Mouse (Mus musculus) olfactory bulb, adult 2 months (tissue): Measurements from ENCODE around the gene Tle3. TPM values are rescaled to one million over a fixed set of nuclear protein-coding genes. Genes with fewer than 3 reads are reported as not detected.

ENCODE experiments used
- H3K27ac ChIP-seq: fragments of 200-500 bp; 2 replicates; pipeline ENCODE4 v1.5.1; 2012; ENCODE audit warnings: low read depth, low read length; ENCODE audit not compliant: insufficient read depth
- H3K4me1 ChIP-seq: fragments of 200-500 bp; 2 replicates; pipeline ENCODE4 v1.6.1; 2012; ENCODE audit warnings: low read length; ENCODE audit not compliant: control insufficient read depth, insufficient read depth
- H3K4me3 ChIP-seq: fragments of 200-500 bp; 2 replicates; pipeline ENCODE4 v1.5.1; 2012; ENCODE audit warnings: mild to moderate bottlenecking, low read depth, low read length, moderate library complexity; ENCODE audit not compliant: insufficient read depth
- CTCF ChIP-seq: fragments of 200-500 bp; IDR thresholded peaks from 2 replicates; pipeline ENCODE4 v1.5.1; 2012; ENCODE audit warnings: low read depth, mild to moderate bottlenecking, low read length, moderate library complexity; ENCODE audit not compliant: insufficient read depth
- POLR2A ChIP-seq: fragments of 200-500 bp; IDR thresholded peaks from 2 replicates; pipeline ENCODE4 v1.6.1; 2012; ENCODE audit warnings: mild to moderate bottlenecking, low read depth, low read length, moderate library complexity; ENCODE audit not compliant: insufficient read depth
- WGBS: fragments of 180-500 bp; shearing (Covaris S2); methylation state at CpG from one replicate; pipeline ENCODE4 v1.1.7; 2018; 5-methylcytosine and 5-hydroxymethylcytosine counted together
- polyA plus RNA-seq: library from polyadenylated mRNA; stranded (reverse); fragments of >200 nt; gene quantifications from 2 replicates; pipeline ENCODE4 v1.2.4, GENCODE M21; 2012; ENCODE audit warnings: low replicate concordance; ENCODE audit not compliant: missing spikeins, insufficient read depth, insufficient read length

Gene Tle3
- polyA plus RNA-seq, 1 experiment, result not detected

GRCm38 (mm10) chr9:61442951-61443630 is 70.9 kb downstream of the Tle3 start:
- no peak overlapping the region for H3K27ac ChIP-seq
- TF ChIP-seq CTCF (no peak), POLR2A (no peak)
- H3K4me3 ChIP-seq, result no peak overlapping the region
- WGBS, result 78% methylated on average over 5 of the region's 5 CpGs
- peaks cover 29% of the 10 kb centered on the region for H3K4me1 ChIP-seq

GRCm38 (mm10) chr9:61445151-61445550 is 73.0 kb downstream of the Tle3 start:
- H3K27ac ChIP-seq, result no peak overlapping the region
- H3K4me1 ChIP-seq, result peaks cover 33% of the 10 kb centered on the region
- 98% methylated on average over 2 of the region's 2 CpGs for WGBS
- TF ChIP-seq CTCF (no peak), POLR2A (no peak)
- no peak overlapping the region for H3K4me3 ChIP-seq

GRCm38 (mm10) chr9:61445711-61446222 is 73.6 kb downstream of the Tle3 start:
- Histone ChIP-seq H3K4me1 (peaks cover 31% of the 10 kb centered on the region), H3K4me3 (no peak overlapping the region), H3K27ac (no peak overlapping the region)
- no peak for TF ChIP-seq POLR2A
- TF ChIP-seq CTCF, result no peak
- WGBS, result 40% methylated on average over 5 of the region's 5 CpGs

- Histone ChIP-seq H3K4me3 (no peak overlapping the region), H3K27ac (no peak overlapping the region), H3K4me1 (peaks cover 23% of the 10 kb centered on the region)
- WGBS, result 97% methylated on average over 2 of the region's 2 CpGs
- TF ChIP-seq CTCF, result no peak
- TF ChIP-seq POLR2A, result no peak
Measured at GRCm38 (mm10) chr9:61446965-61447364, 74.8 kb downstream of the Tle3 start.

- TF ChIP-seq POLR2A (no peak), CTCF (no peak)
- H3K27ac ChIP-seq, result no peak overlapping the region
- H3K4me3 ChIP-seq, result no peak overlapping the region
- 86% methylated on average over 5 of the region's 5 CpGs for WGBS
- H3K4me1 ChIP-seq, result peaks cover 14% of the 10 kb centered on the region
Measured at GRCm38 (mm10) chr9:61449363-61449904, 77.3 kb downstream of the Tle3 start.

GRCm38 (mm10) chr9:61452081-61452480 is 79.9 kb downstream of the Tle3 start:
- TF ChIP-seq POLR2A (no peak), CTCF (no peak)
- 95% methylated on average over 1 of the region's 1 CpGs for WGBS
- no peak overlapping the region for H3K4me3 ChIP-seq

GRCm38 (mm10) chr9:61455861-61456261 is 83.7 kb downstream of the Tle3 start:
- Histone ChIP-seq H3K27ac (no peak overlapping the region), H3K4me3 (no peak overlapping the region), H3K4me1 (peaks cover 9% of the 10 kb centered on the region; the same call in 1 of the 2 replicates)
- WGBS, result 86% methylated on average over 6 of the region's 6 CpGs
- no peak for TF ChIP-seq POLR2A
- no peak for TF ChIP-seq CTCF

More at GRCm38 (mm10) chr9:61452081-61452480, 79.9 kb downstream of the Tle3 start:
- Histone ChIP-seq H3K4me1 (peaks cover 15% of the 10 kb centered on the region; the same call in 1 of the 2 replicates), H3K27ac (no peak overlapping the region)

GRCm38 (mm10) chr9:61456441-61457161 is 84.4 kb downstream of the Tle3 start:
- WGBS, result 83% methylated on average over 5 of the region's 5 CpGs
- Histone ChIP-seq H3K4me1 (peaks cover 9% of the 10 kb centered on the region; the same call in 1 of the 2 replicates), H3K27ac (no peak overlapping the region), H3K4me3 (no peak overlapping the region)
- TF ChIP-seq CTCF (no peak), POLR2A (no peak)

GRCm38 (mm10) chr9:61457162-61457523 is 85.0 kb downstream of the Tle3 start:
- Histone ChIP-seq H3K4me1 (peaks cover 9% of the 10 kb centered on the region; the same call in 1 of the 2 replicates), H3K27ac (no peak overlapping the region), H3K4me3 (no peak overlapping the region)
- WGBS, result 81% methylated on average over 10 of the region's 10 CpGs
- TF ChIP-seq POLR2A, result no peak
- TF ChIP-seq CTCF, result no peak
